Mouse (Mus musculus) cerebellum, adult 8-10 months (tissue): ENCODE results near the gene Acer3.

ENCODE experiments used
- DNase-seq: peaks from one replicate; pipeline ENCODE4 v3.0.0; 2022

Acer3 gene

DNA sequence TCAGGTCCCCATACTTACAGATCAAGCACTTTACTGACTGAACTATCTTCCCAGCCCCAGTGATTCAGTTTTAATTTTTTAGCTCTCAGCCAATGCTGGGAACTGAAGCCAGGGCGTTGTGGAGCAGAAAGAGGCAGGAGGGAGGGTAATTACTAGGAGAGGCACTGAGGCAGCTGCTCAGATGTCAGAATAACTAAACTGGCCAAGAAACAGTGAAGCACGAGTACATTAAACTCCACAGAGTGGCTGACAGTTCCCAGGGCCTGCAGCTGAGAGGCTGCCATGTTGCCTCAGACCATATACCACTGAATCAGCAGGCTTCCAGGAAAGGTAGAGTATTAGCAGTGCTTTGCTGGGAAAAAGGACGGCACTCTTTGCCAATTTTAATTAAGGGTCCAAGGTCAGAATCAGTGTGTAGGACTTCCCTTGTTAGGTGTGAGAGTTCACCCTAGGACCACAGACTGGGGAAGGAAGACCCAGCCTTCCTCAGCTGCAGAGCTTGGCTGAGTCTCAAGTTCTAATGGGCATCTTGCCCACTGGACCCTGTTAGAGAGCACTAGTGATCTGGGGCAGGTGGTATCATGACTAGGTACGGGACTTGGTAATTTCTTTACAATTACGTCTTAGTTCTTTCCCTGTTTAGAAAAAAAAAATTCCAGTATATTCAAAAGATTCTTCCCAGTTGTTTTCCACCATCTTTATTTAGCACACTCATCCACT lies 11.8 kb upstream of the Acer3 start:
- DNase-seq = no peak

- DNase-seq = no peak
Measured at GRCm38 (mm10) chr7:98331932-98332331, 10.9 kb upstream of the Acer3 start.

DNA sequence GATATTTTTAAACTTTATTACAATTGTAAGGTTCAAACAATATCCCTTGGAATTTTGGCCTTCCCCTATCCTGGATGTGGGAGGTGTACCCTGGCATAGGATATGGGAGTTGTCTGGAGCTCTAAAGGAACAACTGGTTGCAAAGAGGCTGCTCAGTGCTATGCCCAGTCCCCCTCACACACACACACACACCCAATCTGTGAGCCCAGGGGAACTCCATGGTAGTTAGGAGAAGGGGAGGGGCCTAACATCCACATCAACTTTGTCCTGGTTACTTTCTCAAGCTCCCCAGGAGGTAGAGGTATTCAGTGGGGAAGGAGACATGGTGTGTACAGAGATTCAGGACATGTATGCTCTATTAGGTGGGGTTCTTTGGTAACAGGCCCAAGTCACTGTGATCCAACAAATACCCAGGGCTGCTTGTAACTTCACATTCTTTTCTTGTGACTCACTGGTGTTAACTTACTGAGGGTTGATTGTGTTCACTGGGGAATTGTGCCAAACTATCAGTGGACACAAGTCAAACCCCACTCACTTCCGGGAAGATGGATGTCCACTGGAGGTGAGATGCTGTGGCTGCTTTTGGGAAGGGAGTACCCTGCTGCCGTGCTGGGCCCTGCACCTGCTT lies 9.5 kb upstream of the Acer3 start:
- no peak for DNase-seq

DNA sequence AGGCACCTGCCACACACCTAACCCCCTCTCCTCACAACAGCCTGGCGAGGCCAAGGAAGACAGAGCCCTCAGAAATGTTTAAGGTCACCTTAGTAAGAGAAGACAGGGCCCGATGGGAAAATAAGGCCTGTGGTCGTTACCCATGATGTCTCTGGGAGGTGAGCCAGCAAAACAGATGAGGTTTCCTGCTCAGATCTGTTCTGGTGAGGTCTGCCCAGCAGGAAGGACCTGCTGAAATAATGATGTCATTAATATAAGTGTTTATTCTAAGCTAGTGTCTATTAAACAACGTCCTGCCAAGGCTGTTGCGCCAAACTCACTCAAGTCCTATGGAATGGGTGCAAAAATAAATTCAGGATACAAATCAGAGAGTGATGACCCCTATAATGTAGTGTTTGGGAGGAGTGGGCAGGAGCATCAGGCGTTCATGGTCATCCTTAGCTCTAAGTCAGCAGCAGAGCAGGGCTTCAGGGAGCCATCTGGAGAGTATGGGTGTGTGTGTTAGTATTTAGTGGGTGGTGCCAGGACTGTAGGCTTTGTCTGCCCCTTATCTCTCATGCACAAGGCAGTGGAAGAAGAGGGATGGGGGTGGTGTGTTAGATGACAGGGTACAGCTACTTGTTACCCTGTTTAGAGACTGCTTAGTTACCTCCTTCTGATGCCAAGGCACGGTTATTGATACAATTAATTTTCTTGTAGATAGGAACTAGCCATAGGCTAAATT lies 8.8 kb upstream of the Acer3 start:
- DNase-seq = no peak

DNA sequence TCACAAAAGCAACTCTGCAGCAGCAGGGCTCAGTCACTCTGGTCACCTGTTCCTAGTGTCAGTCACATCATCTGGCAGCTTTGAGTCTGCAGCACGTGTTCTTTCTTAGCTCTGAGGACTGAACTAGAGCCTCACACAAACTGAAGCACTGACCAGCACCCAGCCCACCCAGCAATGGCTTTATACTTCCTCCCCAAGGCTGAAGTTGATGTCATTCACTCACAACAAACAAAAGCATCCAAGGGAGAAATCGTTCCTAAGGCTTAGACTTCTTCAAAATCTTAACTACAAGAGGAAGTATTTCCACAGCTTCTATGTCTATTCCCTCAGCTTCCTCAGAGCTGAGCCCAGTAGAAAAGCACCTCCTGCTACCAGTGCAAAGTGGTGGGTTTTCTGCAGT lies 7.3 kb upstream of the Acer3 start:
- DNase-seq = no peak

DNA sequence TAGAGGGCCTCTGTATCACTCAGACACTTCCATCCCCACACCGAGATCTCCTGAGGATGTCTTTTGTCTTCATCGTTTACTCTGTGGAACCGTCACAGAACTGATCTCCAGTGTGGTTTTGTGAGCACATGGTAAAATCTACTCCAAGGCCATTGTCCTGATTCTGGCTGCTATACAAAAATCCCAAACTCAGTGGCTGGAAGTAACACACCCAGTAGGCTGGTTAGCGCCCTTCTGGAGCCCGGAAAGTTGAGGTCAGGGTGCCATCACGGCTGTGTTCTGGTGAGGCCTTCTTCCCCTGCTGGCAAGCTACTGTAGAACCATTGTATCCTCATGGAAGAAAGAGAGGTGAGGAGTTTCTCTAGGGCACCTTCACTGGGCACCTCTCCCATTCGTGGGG lies 5.0 kb upstream of the Acer3 start:
- DNase-seq = no peak

DNA sequence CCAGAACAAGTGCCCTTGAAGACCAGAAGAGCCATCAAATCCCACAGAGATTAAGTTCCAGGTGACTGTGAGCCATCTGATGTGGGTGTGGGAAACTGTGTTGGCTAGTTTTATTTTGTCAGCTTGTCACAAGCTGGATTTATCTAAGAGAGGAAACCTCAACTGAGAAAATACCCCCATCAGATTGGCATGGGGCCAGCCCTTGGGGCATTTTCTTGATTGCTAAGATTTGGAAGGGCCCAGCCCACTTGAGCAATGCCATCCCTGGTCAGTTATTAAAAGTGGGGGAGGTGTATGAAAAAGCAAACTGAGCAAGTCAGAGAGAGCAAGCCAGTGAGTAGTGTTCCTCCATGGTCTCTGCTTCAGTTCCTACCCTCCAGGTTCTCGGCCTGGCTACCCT lies 3.2 kb upstream of the Acer3 start:
- no peak for DNase-seq

GRCm38 (mm10) chr7:98323288-98324019 lies 2.4 kb upstream of the Acer3 start:
- DNase-seq = no peak

DNA sequence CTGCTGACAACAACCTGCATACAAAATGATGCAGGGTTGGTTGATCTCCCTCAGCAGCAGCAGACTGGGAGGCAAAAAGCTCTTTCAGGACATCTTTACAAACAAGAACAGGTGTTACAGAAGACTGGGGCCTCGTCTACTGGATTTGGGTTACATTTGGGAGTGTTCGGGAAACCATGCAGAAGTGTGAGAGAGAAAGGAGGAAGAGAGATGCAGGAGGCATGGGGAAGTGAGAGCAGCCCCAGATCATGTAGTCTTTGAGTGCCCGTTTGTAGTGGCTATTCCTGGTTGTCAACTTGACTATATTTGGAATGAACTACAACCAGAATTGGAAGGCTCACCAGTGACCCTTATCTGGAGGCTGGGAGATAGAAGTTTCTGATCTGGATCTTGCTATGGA lies 1.4 kb upstream of the Acer3 start:
- DNase-seq = no peak

GRCm38 (mm10) chr7:98320006-98320556 lies 927 bp downstream of the Acer3 start:
- no peak for DNase-seq

GRCm38 (mm10) chr7:98316568-98316967 lies 4.4 kb downstream of the Acer3 start:
- no peak for DNase-seq

DNA sequence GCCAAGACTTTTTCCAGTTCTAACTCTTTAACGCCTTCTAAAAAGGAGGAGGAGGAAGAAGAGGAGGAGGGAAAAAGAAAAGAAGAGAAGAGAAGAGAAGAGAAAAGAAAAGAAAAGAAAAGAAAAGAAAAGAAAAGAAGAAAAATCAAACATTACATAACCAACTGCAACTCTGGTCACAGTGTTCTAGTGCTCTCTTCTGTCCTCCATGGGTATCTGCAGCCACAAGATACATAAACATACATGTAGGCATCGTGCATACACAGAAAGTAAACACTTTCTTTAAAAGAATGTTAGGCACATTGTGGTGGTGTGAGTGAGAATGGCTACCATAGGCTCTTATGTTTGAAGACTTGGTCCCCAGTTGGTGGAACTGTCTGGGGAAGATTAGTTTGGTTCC lies 5.9 kb downstream of the Acer3 start:
- no peak for DNase-seq

GRCm38 (mm10) chr7:98312185-98312920 lies 8.7 kb downstream of the Acer3 start:
- DNase-seq = no peak

DNA sequence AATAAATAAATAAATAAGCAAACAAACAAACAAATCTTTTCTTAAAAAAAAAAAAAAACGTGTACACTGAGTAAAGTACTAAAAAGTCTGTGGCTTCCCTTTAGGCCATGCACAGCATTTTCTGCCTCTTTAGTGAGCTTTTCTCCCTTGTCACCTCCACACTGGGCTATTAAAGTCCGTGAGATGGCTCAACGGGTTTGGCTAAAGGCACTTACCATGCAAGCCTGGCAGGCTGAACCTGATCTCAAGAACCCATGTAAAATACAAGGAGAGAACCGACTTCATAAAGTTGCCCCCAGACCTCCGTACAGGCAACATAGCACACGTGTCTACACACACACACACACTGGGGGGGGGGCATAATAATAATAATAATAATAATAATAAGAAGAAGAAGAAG lies 10.7 kb downstream of the Acer3 start:
- no peak for DNase-seq

DNA sequence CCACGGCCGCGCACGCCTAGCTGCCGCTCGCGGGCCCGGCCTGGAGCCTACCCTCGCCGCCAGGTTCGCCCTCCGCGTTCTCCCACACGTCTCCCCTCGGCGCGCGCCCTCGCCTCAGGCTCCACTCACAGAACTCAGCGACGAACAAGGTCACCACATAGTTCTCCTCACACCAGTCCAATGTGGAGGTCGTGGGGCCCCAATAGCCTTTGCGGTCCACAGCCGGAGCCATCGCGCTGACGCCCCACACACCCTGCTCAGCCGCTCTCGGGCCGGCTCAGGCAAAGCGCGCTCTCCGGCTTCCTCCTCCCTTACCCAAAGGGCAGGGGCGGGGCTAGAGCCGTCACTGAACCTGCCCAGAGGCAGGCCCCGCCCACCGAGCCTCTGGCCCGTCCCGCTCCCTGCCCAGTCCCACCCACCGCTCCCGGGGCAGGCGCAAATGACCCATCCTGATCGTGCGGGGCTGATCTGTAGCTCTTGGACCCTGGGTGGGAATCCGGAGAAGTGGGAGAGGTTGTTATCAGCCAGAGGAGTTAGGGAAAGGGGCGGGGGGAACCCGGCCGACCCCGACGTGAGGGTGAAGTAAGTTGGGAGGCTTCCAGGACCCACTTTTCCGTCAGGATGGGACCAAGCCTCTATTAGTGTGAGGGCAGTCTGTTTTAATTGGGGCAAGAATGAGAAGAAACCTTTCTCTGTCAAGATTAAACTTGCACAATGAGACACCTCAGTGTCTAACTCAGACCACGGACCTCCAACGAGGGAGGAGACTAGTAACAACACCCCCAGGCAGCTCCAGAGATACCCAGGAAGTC lies 11.6 kb downstream of the Acer3 start:
- peak; percentile 91 for DNase-seq

- no peak for DNase-seq
Measured at GRCm38 (mm10) chr7:98308607-98309218, 12.3 kb downstream of the Acer3 start.

- DNase-seq = no peak
Measured at GRCm38 (mm10) chr7:98307921-98308606, 12.9 kb downstream of the Acer3 start.

DNA sequence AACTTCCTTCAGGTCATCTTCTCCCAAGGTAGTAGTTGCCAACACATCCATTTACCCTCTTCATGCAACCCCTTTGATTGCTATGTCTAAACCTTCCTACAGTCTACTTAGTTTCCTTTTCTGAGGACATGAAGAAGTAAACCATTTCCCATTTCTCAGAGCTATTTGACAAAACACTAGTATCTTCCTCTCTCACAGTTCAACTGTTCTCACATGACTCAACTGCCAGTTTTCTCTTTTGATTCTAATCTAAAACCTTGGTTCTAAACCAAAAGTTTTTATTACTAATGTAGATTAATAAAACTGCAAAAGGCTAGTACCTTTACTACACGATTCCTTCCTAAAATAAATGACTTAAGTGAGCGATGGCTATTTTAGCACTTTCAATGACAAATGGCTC lies 13.6 kb downstream of the Acer3 start:
- no peak for DNase-seq

DNA sequence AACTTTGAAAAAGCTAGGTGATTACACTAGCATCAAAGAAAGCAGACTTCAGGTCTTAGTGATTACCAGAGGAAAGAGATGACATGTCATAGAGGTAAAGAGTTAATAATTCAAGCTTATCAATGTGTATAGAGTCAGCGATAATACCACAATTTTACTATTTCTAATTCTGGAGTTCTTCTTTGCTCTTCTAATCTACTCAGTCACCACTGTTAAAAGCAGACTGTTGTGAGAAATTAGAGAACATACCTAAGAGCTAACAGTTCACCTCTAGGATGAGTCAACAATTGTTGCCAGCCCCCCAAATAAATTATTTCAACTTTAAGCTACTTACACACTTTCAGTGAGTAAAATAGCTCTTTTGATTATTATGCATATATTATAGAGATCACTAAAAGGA lies 28.1 kb downstream of the Acer3 start:
- DNase-seq = no peak

DNA sequence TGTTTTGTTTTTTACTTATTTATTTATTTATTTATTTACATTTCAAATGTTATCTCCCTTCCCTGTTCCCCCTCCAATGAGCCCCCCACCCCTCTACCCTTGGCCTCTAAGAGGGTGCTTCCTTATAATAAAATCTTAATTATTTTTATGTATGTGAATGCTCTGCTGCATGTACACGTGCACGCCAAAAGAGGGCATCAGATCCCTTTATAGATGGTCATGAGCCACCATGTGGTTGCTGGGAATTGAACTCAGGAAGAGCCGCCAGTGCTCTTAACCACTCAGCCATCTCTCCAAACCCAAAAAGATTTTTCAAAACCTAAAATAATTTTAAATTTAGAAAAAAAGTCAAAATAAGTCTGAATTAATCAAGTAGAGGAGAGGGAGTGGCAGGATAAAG lies 31.4 kb downstream of the Acer3 start:
- DNase-seq = no peak

DNA sequence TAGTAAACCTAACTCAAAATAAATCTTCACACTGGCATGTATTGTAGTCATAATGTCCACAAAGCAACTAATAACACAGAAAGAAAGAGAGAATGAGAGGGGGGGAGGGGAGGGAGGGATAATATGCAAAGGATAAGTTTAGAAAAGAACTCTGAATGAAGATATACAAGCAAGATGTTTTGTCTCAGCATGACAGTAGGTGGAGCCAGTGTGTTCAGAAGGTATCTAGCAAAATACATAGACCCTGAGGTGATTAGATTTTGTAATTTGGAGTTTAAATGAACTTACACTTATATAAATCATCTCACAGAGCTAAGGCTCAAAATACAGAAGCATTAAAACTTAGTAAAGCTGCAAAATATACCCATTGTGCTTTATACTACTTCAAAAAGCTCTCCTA lies 44.7 kb downstream of the Acer3 start:
- no peak for DNase-seq
